Mouse (Mus musculus) intestine, embryonic 14.5 days (tissue): ENCODE measurements at regions not wholly inside any gene's neighbourhood (a gene's known extent, or its start where the extent isn't known, plus 50 kb on each side); places are given as distances from the start of the nearest gene placed in this dataset.

ENCODE experiments used
- ATAC-seq: fragments of 200-750 bp; cut with Nextera tagmentation; replicated peaks from 2 replicates; pipeline ENCODE4 v1.8.0; 2017; ENCODE audit warnings: low read depth, moderate number of reproducible peaks, moderate TSS enrichment, moderate library complexity; ENCODE audit not compliant: low FRiP score, low TSS enrichment
- DNase-seq: peaks from one replicate; pipeline ENCODE4 v3.0.0-alpha.2; 2018; ENCODE audit warnings: low spot score
- H3K27ac ChIP-seq: fragments of 300-500 bp; sonication (generic); 2 replicates; pipeline ENCODE4 v1.5.1; 2014; ENCODE audit warnings: low read depth, mild to moderate bottlenecking, control low read depth
- H3K27me3 ChIP-seq: fragments of 300-500 bp; sonication (generic); replicated peaks from 2 replicates; pipeline ENCODE4 v1.6.1; 2014; ENCODE audit warnings: low read length, control low read depth; ENCODE audit not compliant: control insufficient read depth, insufficient read depth
- H3K36me3 ChIP-seq: fragments of 300-500 bp; sonication (generic); 2 replicates; pipeline ENCODE4 v1.6.1; 2014; ENCODE audit warnings: low read length, control low read depth; ENCODE audit not compliant: control insufficient read depth, insufficient read depth
- H3K4me1 ChIP-seq: fragments of 300-500 bp; sonication (generic); replicated peaks from 2 replicates; pipeline ENCODE4 v1.6.1; 2014; ENCODE audit warnings: low read length, control low read depth, mixed read lengths; ENCODE audit not compliant: control insufficient read depth, insufficient read depth
- H3K4me2 ChIP-seq: fragments of 300-500 bp; sonication (generic); 2 replicates; pipeline ENCODE4 v1.6.1; 2014; ENCODE audit warnings: low read length
- H3K4me3 ChIP-seq: fragments of 300-500 bp; sonication (generic); 2 replicates; pipeline ENCODE4 v1.5.1; 2014; ENCODE audit warnings: low read depth, low read length, control low read depth, mixed read lengths
- H3K9ac ChIP-seq: fragments of 300-500 bp; sonication (generic); 2 replicates; pipeline ENCODE4 v1.6.1; 2014; ENCODE audit warnings: mild to moderate bottlenecking, low read length
- H3K9me3 ChIP-seq: fragments of 300-500 bp; sonication (generic); 2 replicates; pipeline ENCODE4 v1.6.1; 2016; ENCODE audit warnings: low read length, control low read depth; ENCODE audit not compliant: control insufficient read depth
- WGBS: fragments of 180-500 bp; shearing (Covaris S2); extraction: QIAGEN DNeasy Blood & Tissue Kit; methylation state at CpG from one replicate; pipeline ENCODE4 v1.1.7; 2014; 5-methylcytosine and 5-hydroxymethylcytosine counted together

- Histone ChIP-seq H3K9ac (no peak overlapping the region), H3K4me3 (no peak overlapping the region), H3K4me2 (no peak overlapping the region), H3K36me3 (no peaks in the 10 kb centered on the region), H3K27ac (no peak overlapping the region), H3K4me1 (no peaks in the 10 kb centered on the region), H3K9me3 (no peaks in the 10 kb centered on the region), H3K27me3 (no peaks in the 10 kb centered on the region)
- DNase-seq = no peak
- no peak for ATAC-seq
- WGBS = 77% methylated on average over 7 of the region's 7 CpGs
These were observed 315.8 kb downstream of the Adra2a start for GRCm38 (mm10) chr19:54359731-54360130.

- no peak overlapping the region for H3K9ac ChIP-seq
- no peak for DNase-seq
- ATAC-seq = no peak
- no peaks in the 10 kb centered on the region for H3K36me3 ChIP-seq
- no peak overlapping the region for H3K4me3 ChIP-seq
- H3K9me3 ChIP-seq = no peaks in the 10 kb centered on the region
- WGBS = 94% methylated on average over 3 of the region's 3 CpGs
- no peak overlapping the region for H3K27ac ChIP-seq
- H3K4me2 ChIP-seq = no peak overlapping the region
- H3K27me3 ChIP-seq = no peaks in the 10 kb centered on the region
- no peaks in the 10 kb centered on the region for H3K4me1 ChIP-seq
These were observed 316.7 kb downstream of the Adra2a start for GRCm38 (mm10) chr19:54360660-54361059.

- Histone ChIP-seq H3K4me1 (no peaks in the 10 kb centered on the region), H3K4me3 (no peak overlapping the region), H3K27me3 (no peaks in the 10 kb centered on the region), H3K4me2 (no peak overlapping the region), H3K9ac (no peak overlapping the region), H3K27ac (no peak overlapping the region), H3K36me3 (no peaks in the 10 kb centered on the region), H3K9me3 (no peaks in the 10 kb centered on the region)
- DNase-seq (no peak), ATAC-seq (no peak)
These were observed 341.1 kb downstream of the Adra2a start for GRCm38 (mm10) chr19:54385101-54385500.

- 61% methylated on average over 6 of the region's 6 CpGs for WGBS
- H3K27ac ChIP-seq = no peak overlapping the region
- no peak overlapping the region for H3K9ac ChIP-seq
- H3K4me1 ChIP-seq = no peaks in the 10 kb centered on the region
- no peaks in the 10 kb centered on the region for H3K9me3 ChIP-seq
- H3K36me3 ChIP-seq = no peaks in the 10 kb centered on the region
- ATAC-seq = no peak
- H3K27me3 ChIP-seq = no peaks in the 10 kb centered on the region
- no peak overlapping the region for H3K4me2 ChIP-seq
- H3K4me3 ChIP-seq = no peak overlapping the region
- DNase-seq = no peak
These were observed 347.5 kb downstream of the Adra2a start for GRCm38 (mm10) chr19:54391406-54391805.

- no peak for DNase-seq
- Histone ChIP-seq H3K27ac (no peak overlapping the region), H3K36me3 (no peaks in the 10 kb centered on the region), H3K4me2 (no peak overlapping the region), H3K4me1 (no peaks in the 10 kb centered on the region), H3K4me3 (no peak overlapping the region), H3K9me3 (no peaks in the 10 kb centered on the region), H3K9ac (no peak overlapping the region), H3K27me3 (no peaks in the 10 kb centered on the region)
- 21% methylated on average over 7 of the region's 7 CpGs for WGBS
- ATAC-seq = no peak
These were observed 355.7 kb downstream of the Adra2a start for GRCm38 (mm10) chr19:54399651-54400050.

GRCm38 (mm10) chr19:54407904-54408303, 364.0 kb downstream of the Adra2a start:
- no peak overlapping the region for H3K4me3 ChIP-seq
- H3K27me3 ChIP-seq = no peaks in the 10 kb centered on the region
- no peak overlapping the region for H3K27ac ChIP-seq
- H3K9ac ChIP-seq = no peak overlapping the region
- H3K4me2 ChIP-seq = no peak overlapping the region
- ATAC-seq (no peak), DNase-seq (no peak)
- H3K9me3 ChIP-seq = no peaks in the 10 kb centered on the region
- no peaks in the 10 kb centered on the region for H3K36me3 ChIP-seq
- 84% methylated on average over 4 of the region's 4 CpGs for WGBS
- no peaks in the 10 kb centered on the region for H3K4me1 ChIP-seq

- WGBS = 61% methylated on average over 2 of the region's 2 CpGs
- DNase-seq (peak; percentile 27), ATAC-seq (no peak)
- Histone ChIP-seq H3K4me2 (no peak overlapping the region), H3K4me3 (no peak overlapping the region), H3K9me3 (no peaks in the 10 kb centered on the region), H3K36me3 (no peaks in the 10 kb centered on the region), H3K27ac (no peak overlapping the region), H3K9ac (no peak overlapping the region), H3K4me1 (no peaks in the 10 kb centered on the region), H3K27me3 (no peaks in the 10 kb centered on the region)
These were observed 385.1 kb downstream of the Adra2a start for GRCm38 (mm10) chr19:54429062-54429461.

- 22% methylated on average over 2 of the region's 2 CpGs for WGBS
- H3K27me3 ChIP-seq = no peaks in the 10 kb centered on the region
- no peaks in the 10 kb centered on the region for H3K9me3 ChIP-seq
- no peak overlapping the region for H3K9ac ChIP-seq
- H3K4me1 ChIP-seq = no peaks in the 10 kb centered on the region
- no peak for DNase-seq
- H3K4me3 ChIP-seq = no peak overlapping the region
- ATAC-seq = no peak
- no peak overlapping the region for H3K27ac ChIP-seq
- no peak overlapping the region for H3K4me2 ChIP-seq
- no peaks in the 10 kb centered on the region for H3K36me3 ChIP-seq
These were observed 396.8 kb downstream of the Adra2a start for GRCm38 (mm10) chr19:54440713-54441112.

- DNase-seq (no peak), ATAC-seq (no peak)
- Histone ChIP-seq H3K27ac (no peak overlapping the region), H3K4me1 (no peaks in the 10 kb centered on the region), H3K9me3 (no peaks in the 10 kb centered on the region), H3K27me3 (no peaks in the 10 kb centered on the region), H3K4me3 (no peak overlapping the region), H3K9ac (no peak overlapping the region), H3K36me3 (no peaks in the 10 kb centered on the region), H3K4me2 (no peak overlapping the region)
- 69% methylated on average over 2 of the region's 2 CpGs for WGBS
These were observed 416.6 kb downstream of the Adra2a start for GRCm38 (mm10) chr19:54460426-54461170.
